Mouse (Mus musculus) CH12.LX (cell line): ENCODE measurements at regions not wholly inside any gene's neighbourhood (a gene's known extent, or its start where the extent isn't known, plus 50 kb on each side); places are given as distances from the start of the nearest gene placed in this dataset.

Experiments
- DNase-seq: peaks from one replicate; pipeline ENCODE4 v3.0.0-alpha.2; 2013; ENCODE audit errors: extremely low read depth
- H3K27ac ChIP-seq: 2 replicates; pipeline ENCODE4 v1.5.1; 2012; ENCODE audit warnings: low read depth, mild to moderate bottlenecking, control low read depth, moderate library complexity; ENCODE audit not compliant: insufficient read depth
- H3K27me3 ChIP-seq: replicated peaks from 2 replicates; pipeline ENCODE3; 2012; ENCODE audit warnings: inconsistent platforms
- H3K36me3 ChIP-seq, 2 experiments: replicated peaks in 1 of 2; 2 replicates each; pipeline versions ENCODE3 to v1.6.1; 2012; ENCODE audit warnings: inconsistent platforms in 1 of 2, low read length in 1 of 2, mild to moderate bottlenecking in 1 of 2, mixed read lengths in 1 of 2, moderate library complexity in 1 of 2; ENCODE audit not compliant: control insufficient read depth in 1 of 2, insufficient read depth in 1 of 2
- H3K4me1 ChIP-seq, 2 experiments: 2 replicates each; pipeline ENCODE4 v1.6.1; 2012; ENCODE audit warnings: inconsistent platforms in 1 of 2, moderate library complexity in 1 of 2; ENCODE audit not compliant: insufficient read depth in 2 of 2, control insufficient read depth in 1 of 2
- H3K4me2 ChIP-seq: 2 replicates; pipeline ENCODE4 v1.6.1; 2012; ENCODE audit warnings: low read depth, mild to moderate bottlenecking, control low read depth; ENCODE audit not compliant: poor library complexity, insufficient read depth, severe bottlenecking
- H3K4me3 ChIP-seq, 3 experiments: fragments of 150-350 bp in 1 of 3; sonication (generic) in 1 of 3; replicated peaks in 1 of 3; 2 replicates each; pipeline versions ENCODE3 to v1.5.1; 2011 to 2012; ENCODE audit warnings: low read depth in 2 of 3, low read length in 2 of 3, mild to moderate bottlenecking in 2 of 3, moderate library complexity in 2 of 3, control low read depth in 1 of 3, improper control_type of control experiment in 1 of 3, inconsistent platforms in 1 of 3, mixed read lengths in 1 of 3; ENCODE audit not compliant: poor library complexity in 1 of 3
- H3K79me2 ChIP-seq: replicated peaks from 2 replicates; pipeline ENCODE4 v1.6.1; 2012; ENCODE audit warnings: mild to moderate bottlenecking, moderate library complexity; ENCODE audit not compliant: control insufficient read depth, poor library complexity, insufficient read depth, severe bottlenecking; ENCODE audit errors: extremely low read depth
- H3K9ac ChIP-seq: 2 replicates; pipeline ENCODE4 v1.6.1; 2012; ENCODE audit warnings: low read depth, mild to moderate bottlenecking, control low read depth, moderate library complexity; ENCODE audit not compliant: insufficient read depth
- H3K9me3 ChIP-seq: replicated peaks from 2 replicates; pipeline ENCODE3; 2012; ENCODE audit warnings: low read length, inconsistent platforms, mixed read lengths
- BHLHE40 ChIP-seq: IDR thresholded peaks from 2 replicates; pipeline ENCODE4 v1.6.1; 2011; ENCODE audit warnings: mild to moderate bottlenecking, low read depth, low read length, improper control_type of control experiment
- CHD1 ChIP-seq: IDR thresholded peaks from 2 replicates; pipeline ENCODE4 v1.6.1; 2012; ENCODE audit warnings: low read depth, low read length, improper control_type of control experiment, inconsistent platforms
- CHD2 ChIP-seq: IDR thresholded peaks from 2 replicates; pipeline ENCODE4 v1.6.1; 2011; ENCODE audit warnings: low read length, improper control_type of control experiment
- CTCF ChIP-seq, 2 experiments: IDR thresholded peaks in 1 of 2; conservative IDR thresholded peaks in 1 of 2; 2 replicates each; pipeline ENCODE4 v1.5.1; 2011 to 2012; ENCODE audit warnings: low read depth in 2 of 2, low read length in 2 of 2, improper control_type of control experiment in 1 of 2, inconsistent platforms in 1 of 2, mild to moderate bottlenecking in 1 of 2, moderate library complexity in 1 of 2
- EP300 ChIP-seq: IDR thresholded peaks from 2 replicates; pipeline ENCODE4 v1.6.1; 2011; ENCODE audit warnings: low read length, improper control_type of control experiment
- HCFC1 ChIP-seq: IDR thresholded peaks from 2 replicates; pipeline ENCODE4 v1.6.1; 2012; ENCODE audit warnings: low read depth, mild to moderate bottlenecking, inconsistent platforms, low read length, improper control_type of control experiment
- IRF4 ChIP-seq: IDR thresholded peaks from 2 replicates; pipeline ENCODE4 v1.6.1; 2014; ENCODE audit warnings: low read depth, mild to moderate bottlenecking, inconsistent platforms, low read length, improper control_type of control experiment
- KAT2A ChIP-seq: IDR thresholded peaks from 2 replicates; pipeline ENCODE4 v1.6.1; 2012; ENCODE audit warnings: low read length, improper control_type of control experiment, inconsistent platforms; ENCODE audit not compliant: insufficient replicate concordance
- MXI1 ChIP-seq: IDR thresholded peaks from 2 replicates; pipeline ENCODE4 v1.6.1; 2011; ENCODE audit warnings: mild to moderate bottlenecking, low read depth, low read length, improper control_type of control experiment
- NELFE ChIP-seq: IDR thresholded peaks from 2 replicates; pipeline ENCODE4 v1.6.1; 2011; ENCODE audit warnings: low read depth, low read length, improper control_type of control experiment
- NRF1 ChIP-seq: IDR thresholded peaks from 2 replicates; pipeline ENCODE4 v1.6.1; 2014; ENCODE audit warnings: low read depth, mild to moderate bottlenecking, inconsistent platforms, low read length, improper control_type of control experiment, moderate library complexity
- POLR2A ChIP-seq: IDR thresholded peaks from 2 replicates; pipeline ENCODE4 v1.6.1; 2011; ENCODE audit warnings: low read depth, mild to moderate bottlenecking, improper control_type of control experiment, low read length
- RAD21 ChIP-seq: IDR thresholded peaks from 2 replicates; pipeline ENCODE4 v1.6.1; 2011; ENCODE audit warnings: low read depth, mild to moderate bottlenecking, low read length, improper control_type of control experiment, moderate library complexity
- RCOR1 ChIP-seq: conservative IDR thresholded peaks from 2 replicates; pipeline ENCODE4 v1.6.1; 2012; ENCODE audit warnings: low read depth, mild to moderate bottlenecking, inconsistent platforms, low read length, improper control_type of control experiment
- SIN3A ChIP-seq: IDR thresholded peaks from 2 replicates; pipeline ENCODE4 v1.6.1; 2012; ENCODE audit warnings: low read length, improper control_type of control experiment, inconsistent platforms
- SMC3 ChIP-seq: IDR thresholded peaks from 2 replicates; pipeline ENCODE4 v1.6.1; 2011; ENCODE audit warnings: low read depth, low read length, improper control_type of control experiment
- TCF12 ChIP-seq: IDR thresholded peaks from 2 replicates; pipeline ENCODE4 v1.6.1; 2014; ENCODE audit warnings: low read depth, mild to moderate bottlenecking, inconsistent platforms, low read length, improper control_type of control experiment
- UBTF ChIP-seq: IDR thresholded peaks from 2 replicates; pipeline ENCODE4 v1.6.1; 2012; ENCODE audit warnings: low read depth, mild to moderate bottlenecking, inconsistent platforms, low read length, improper control_type of control experiment, moderate library complexity
- USF1 ChIP-seq: IDR thresholded peaks from 2 replicates; pipeline ENCODE4 v1.6.1; 2014; ENCODE audit warnings: low read depth, mild to moderate bottlenecking, inconsistent platforms, low read length, improper control_type of control experiment
- USF2 ChIP-seq: conservative IDR thresholded peaks from 2 replicates; pipeline ENCODE4 v1.6.1; 2011; ENCODE audit warnings: low read depth, low read length, improper control_type of control experiment
- ZNF384 ChIP-seq: IDR thresholded peaks from 2 replicates; pipeline ENCODE4 v1.6.1; 2012; ENCODE audit warnings: low read depth, low read length, improper control_type of control experiment, inconsistent platforms
- dilution Hi-C: fragments of 300-500 bp; cut with MboI; formaldehyde crosslinking; loops from 2 replicates; pipeline ENCODE4 v1.14.3; 2020; ENCODE audit warnings: low sequenced_read_pairs; ENCODE audit not compliant: extremely low pct_unique_long_range_greater_than_20kb, extremely low pct_ligation_motif_present
- in situ Hi-C: fragments of 300-500 bp; cut with MboI; formaldehyde crosslinking; loops from 3 replicates; pipeline ENCODE4 v1.14.3; 2019; ENCODE audit warnings: low sequenced_read_pairs, low pct_ligation_motif_present, low pct_unique_long_range_greater_than_20kb, mixed read lengths

DNA sequence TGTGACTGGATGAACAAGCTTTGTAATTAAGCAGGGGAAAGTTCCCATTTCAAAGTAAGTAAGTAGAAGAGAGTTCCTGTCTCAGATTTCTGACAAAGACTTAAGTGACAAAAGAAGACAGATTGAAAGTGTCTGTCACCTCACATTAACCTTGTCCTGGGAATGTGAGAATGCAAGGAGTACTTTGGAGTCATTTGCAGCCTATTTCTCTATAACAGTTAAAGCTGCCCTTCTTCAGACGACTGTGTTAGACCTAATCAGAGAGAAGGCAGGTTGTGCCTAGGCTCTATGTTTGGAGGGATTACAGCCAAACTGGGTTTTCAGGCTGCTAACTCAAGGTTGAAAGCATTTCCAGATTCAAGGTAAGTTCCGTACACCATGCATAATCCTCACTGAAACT, 446.5 kb downstream of the Pdgfc start:
- no peaks in the 10 kb centered on the region for H3K36me3 ChIP-seq
- no peak for DNase-seq
- TF ChIP-seq NRF1, result no peak
- TF ChIP-seq POLR2A, result no peak
- no peak for TF ChIP-seq SIN3A
- no peak for TF ChIP-seq EP300
- no peak for TF ChIP-seq IRF4
- no peak for TF ChIP-seq UBTF
- no peak for TF ChIP-seq USF1
- TF ChIP-seq NELFE, result no peak
- no peak for TF ChIP-seq RCOR1
- TF ChIP-seq RAD21, result no peak
- TF ChIP-seq BHLHE40, result no peak
- TF ChIP-seq MXI1, result no peak
- no peak for TF ChIP-seq TCF12
- no peak for TF ChIP-seq CHD2
- no peak for TF ChIP-seq KAT2A
- no peak for TF ChIP-seq HCFC1
- TF ChIP-seq USF2, result no peak
- TF ChIP-seq, all 38 proteins: peak for 0
- in situ Hi-C loops, result no loop called here
- no peaks in the 10 kb centered on the region for H3K4me1 ChIP-seq
- no peaks in the 10 kb centered on the region for H3K9me3 ChIP-seq
- H3K4me2 ChIP-seq, result no peak overlapping the region
- H3K27ac ChIP-seq, result no peak overlapping the region
- H3K9ac ChIP-seq, result no peak overlapping the region
- dilution Hi-C loops, result no loop called here
- no peak overlapping the region for H3K4me3 ChIP-seq
- no peaks in the 10 kb centered on the region for H3K79me2 ChIP-seq
- H3K27me3 ChIP-seq, result no peaks in the 10 kb centered on the region

DNA sequence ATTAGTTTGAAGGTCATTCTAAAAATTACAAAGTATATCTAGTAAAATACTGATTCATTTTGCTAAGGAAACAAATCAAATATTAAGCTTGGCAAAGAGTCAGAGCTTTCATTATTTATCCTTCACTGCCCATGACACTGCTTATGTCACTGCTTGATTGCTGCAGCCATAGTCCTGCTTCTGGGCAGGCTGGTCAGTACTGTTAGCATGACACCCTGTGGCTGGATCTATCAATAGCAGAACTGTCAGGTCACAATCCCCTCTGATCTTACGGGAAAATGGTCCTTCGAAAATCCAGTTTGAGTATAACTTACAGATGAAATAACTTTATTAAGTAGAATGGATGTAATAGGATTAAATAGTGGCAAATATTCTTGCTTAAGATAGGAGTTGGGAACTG, 447.1 kb downstream of the Pdgfc start:
- no peaks in the 10 kb centered on the region for H3K36me3 ChIP-seq
- dilution Hi-C loops, result no loop called here
- DNase-seq, result no peak

More for the DNA sequence above, 447.1 kb downstream of the Pdgfc start:
- Histone ChIP-seq H3K4me3 (no peak overlapping the region), H3K4me1 (no peaks in the 10 kb centered on the region), H3K27me3 (no peaks in the 10 kb centered on the region), H3K9ac (no peak overlapping the region), H3K9me3 (no peaks in the 10 kb centered on the region), H3K27ac (no peak overlapping the region), H3K4me2 (no peak overlapping the region), H3K79me2 (no peaks in the 10 kb centered on the region)
- in situ Hi-C loops, result no loop called here
- no peak for TF ChIP-seq CHD1
- TF ChIP-seq RAD21, result peak; percentile 37
- no peak for TF ChIP-seq ZNF384
- peak; percentile 37 for TF ChIP-seq SMC3
- TF ChIP-seq CTCF (conservative IDR thresholded peaks at IDR 0.05 in 1 of 2, IDR thresholded peaks at IDR 0.05 in 1 of 2; ENCODE audit: low read depth in 2 of 2, low read length in 2 of 2), result peak in 1 of 2 experiments; percentile 35; a peak in 2 of 4 replicates
